29 mouse cellular contexts compared by ENCODE assay signal in the genomic region with DNA sequence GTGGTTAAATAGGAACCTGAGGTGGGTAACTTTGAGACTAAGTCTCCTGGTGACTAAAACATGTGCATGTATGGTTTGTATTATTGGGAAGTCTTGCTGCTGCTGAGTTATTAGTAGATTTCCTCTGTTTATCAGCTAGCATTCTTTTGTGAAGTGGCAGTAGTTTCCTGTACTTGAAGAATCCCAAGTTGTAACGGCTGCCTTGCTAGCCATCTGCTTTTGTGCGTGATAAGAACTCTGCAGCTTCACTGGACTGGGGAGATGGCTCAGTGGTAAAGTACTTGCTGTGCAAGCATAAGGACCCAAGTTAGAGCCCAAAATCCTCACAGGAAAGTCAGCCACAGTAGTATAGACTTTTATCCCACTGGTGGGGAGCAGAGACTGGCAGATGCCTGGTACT. TPM values are rescaled to one million over a fixed set of nuclear protein-coding genes. Genes with fewer than 3 reads are reported as not detected.
DNase-seq lines count a peak whose midpoint lies in the region; ATAC-seq and TF ChIP-seq lines count a peak whose summit lies in the region.
"Had no signal": no experiment of that assay in that cellular context is flagged by ENCODE, and none has a peak within 500 bp of the region (broad histone marks: within the 10 kb centered on the region; RNA-seq: fewer than 3 reads in every experiment).

No protein-coding gene starts in this region.

- no peaks in the 10 kb centered on the region for H3K27me3 ChIP-seq in lung, embryonic 14.5 days (ENCODE audit: insufficient read depth, low read length)
- H3K27me3 ChIP-seq in liver, embryonic 11.5 days (replicated peaks; ENCODE audit: control insufficient read depth, insufficient read depth, low read length), result no peaks in the 10 kb centered on the region
- no peaks in the 10 kb centered on the region for H3K27me3 ChIP-seq in liver, postnatal 0 days (ENCODE audit: insufficient read depth, low read length)
- H3K27me3 ChIP-seq: embryonic facial prominence, embryonic 13.5 days; forebrain, embryonic 12.5 days; midbrain, embryonic 15.5 days; neural tube, embryonic 12.5 days had no signal

- H3K36me3 ChIP-seq in lung, embryonic 14.5 days (ENCODE audit: insufficient read depth), result peaks cover 68% of the 10 kb centered on the region
- peaks cover 36% of the 10 kb centered on the region for H3K36me3 ChIP-seq in liver, embryonic 11.5 days (ENCODE audit: control insufficient read depth, insufficient read depth, low read length)
- H3K36me3 ChIP-seq in liver, postnatal 0 days (replicated peaks; ENCODE audit: insufficient read depth, low read length), result peaks cover 57% of the 10 kb centered on the region

- no peak overlapping the region for H3K4me2 ChIP-seq in lung, embryonic 14.5 days
- no peak overlapping the region for H3K4me2 ChIP-seq in liver, embryonic 11.5 days
- no peak overlapping the region for H3K4me2 ChIP-seq in liver, postnatal 0 days (ENCODE audit: low read depth, low read length)
- H3K4me2 ChIP-seq: embryonic facial prominence, embryonic 13.5 days; forebrain, embryonic 12.5 days; midbrain, embryonic 15.5 days; neural tube, embryonic 12.5 days had no signal

- no peak for TF ChIP-seq CTCF in lung, embryonic 14.5 days (IDR thresholded peaks at IDR 0.05; ENCODE audit: low read depth)
- TF ChIP-seq CTCF in liver, postnatal 0 days (IDR thresholded peaks at IDR 0.05; ENCODE audit: low read depth), result no peak

- no peak for ATAC-seq in lung, embryonic 14.5 days (ENCODE audit: insufficient read depth)
- ATAC-seq in common myeloid progenitor, adult 5-6 weeks (replicated peaks; ENCODE audit: low read depth, poor library complexity, severe bottlenecking), result 0 out of 2 replicates have a peak, but pooled peaks have one; percentile 15
- peak; percentile 57 for ATAC-seq in liver, embryonic 11.5 days (replicated peaks; ENCODE audit: low FRiP score)
- ATAC-seq in liver, postnatal 0 days, result no peak
- ATAC-seq: activated CD4-positive, CD25-positive, alpha-beta regulatory T cell, adult 4 months; hindbrain, postnatal 0 days; midbrain, embryonic 15.5 days had no signal

- peak; percentile 4 for DNase-seq in lung, embryonic 14.5 days
- DNase-seq in lung, postnatal 4 days, result no peak
- DNase-seq in liver, embryonic 11.5 days (ENCODE audit: low spot score), result no peak
- DNase-seq in liver, postnatal 0 days, result no peak
- DNase-seq in kidney, postnatal 36 days, result no peak
- DNase-seq in kidney, adult 18-20 months, result no peak
- DNase-seq: adrenal gland, adult 8-10 months; cerebellum, adult 11-12 months; cerebellum, postnatal 25 days; embryo, embryonic 11 days; gastrocnemius, adult 2 months; heart, postnatal 4 days; kidney, adult 11 months; right cerebral cortex, postnatal 14 days; thymus, adult 2 months; thymus, postnatal 4 days had no signal

- H3K4me1 ChIP-seq in lung, embryonic 14.5 days (ENCODE audit: insufficient read depth), result 0 out of 2 replicates have a peak, but pooled peaks cover 2% of the 10 kb centered on the region
- peaks cover 7% of the 10 kb centered on the region for H3K4me1 ChIP-seq in liver, embryonic 11.5 days (replicated peaks; ENCODE audit: control insufficient read depth, insufficient read depth, low read length)
- peaks cover 4% of the 10 kb centered on the region for H3K4me1 ChIP-seq in liver, postnatal 0 days (ENCODE audit: insufficient read depth)

- no peak overlapping the region for H3K9ac ChIP-seq in lung, embryonic 14.5 days
- H3K9ac ChIP-seq in liver, embryonic 11.5 days (ENCODE audit: low read depth, low read length), result no peak overlapping the region
- H3K9ac ChIP-seq in liver, postnatal 0 days (replicated peaks), result no peak overlapping the region
- H3K9ac ChIP-seq: embryonic facial prominence, embryonic 13.5 days; forebrain, embryonic 12.5 days; midbrain, embryonic 15.5 days; neural tube, embryonic 12.5 days had no signal

- H3K4me3 ChIP-seq in lung, embryonic 14.5 days (ENCODE audit: low read depth, low read length), result no peak overlapping the region
- H3K4me3 ChIP-seq in liver, embryonic 11.5 days (ENCODE audit: low read depth, low read length), result no peak overlapping the region
- no peak overlapping the region for H3K4me3 ChIP-seq in liver, postnatal 0 days (ENCODE audit: low read depth, low read length)
- H3K4me3 ChIP-seq: embryonic facial prominence, embryonic 13.5 days; erythroblast, embryonic 14.5 days; forebrain, embryonic 12.5 days; gastrocnemius, adult 2 months; limb, embryonic 10.5 days; midbrain, embryonic 15.5 days; neural tube, embryonic 12.5 days had no signal

- TF ChIP-seq EP300 in liver, postnatal 0 days (IDR thresholded peaks at IDR 0.05; ENCODE audit: low read depth), result 0 out of 2 replicates have a peak, but pooled peaks have one; percentile 23

- 61% methylated on average over 2 of the region's 2 CpGs for WGBS in lung, embryonic 14.5 days
- 47% methylated on average over 2 of the region's 2 CpGs for WGBS in liver, embryonic 11.5 days
- 52% methylated on average over 2 of the region's 2 CpGs for WGBS in liver, postnatal 0 days (ENCODE audit: insufficient replicate concordance)

- no peak overlapping the region for H3K27ac ChIP-seq in lung, embryonic 14.5 days (ENCODE audit: low read depth)
- peak overlapping the region; percentile 48 for H3K27ac ChIP-seq in liver, embryonic 11.5 days (ENCODE audit: low read depth, low read length)
- no peak overlapping the region; the same call in 1 of the 2 replicates for H3K27ac ChIP-seq in liver, postnatal 0 days (ENCODE audit: low read depth)
- H3K27ac ChIP-seq: embryonic facial prominence, embryonic 13.5 days; forebrain, embryonic 12.5 days; gastrocnemius, adult 2 months; hindbrain, postnatal 0 days; kidney, postnatal 0 days; limb, embryonic 10.5 days; midbrain, embryonic 15.5 days; neural tube, embryonic 12.5 days; stomach, postnatal 0 days had no signal

- no peaks in the 10 kb centered on the region for H3K9me3 ChIP-seq in lung, embryonic 14.5 days (ENCODE audit: low read depth, low read length)
- H3K9me3 ChIP-seq in liver, embryonic 11.5 days (ENCODE audit: control insufficient read depth, low read length), result no peaks in the 10 kb centered on the region
- no peaks in the 10 kb centered on the region for H3K9me3 ChIP-seq in liver, postnatal 0 days (ENCODE audit: low read length)
- H3K9me3 ChIP-seq: embryonic facial prominence, embryonic 13.5 days; forebrain, embryonic 12.5 days; limb, embryonic 10.5 days; midbrain, embryonic 15.5 days; neural tube, embryonic 12.5 days had no signal

RNA-seq across cellular contexts. Expression of a gene that starts 6.0 kb away (rescaled TPM):
- 31.7 and 37.2 TPM in 2 replicates for polyA plus RNA-seq in lung, embryonic 14.5 days (2014; fragmentation: Nextera tagmentation; extraction: Ambion mirVana)
- 47.5 and 69.5 TPM in 2 replicates for total RNA-seq in common myeloid progenitor, adult 5-6 weeks (2017)
- 27.1 and 29.8 TPM in 2 replicates for polyA plus RNA-seq in liver, embryonic 11.5 days (2014; fragmentation: Nextera tagmentation; extraction: Ambion mirVana)
- 12.5 and 14.6 TPM in 2 replicates for polyA plus RNA-seq in liver, postnatal 0 days (2015; fragmentation: Nextera tagmentation; extraction: Ambion mirVana)

RNA-seq across cellular contexts. Expression of a gene that starts 18.8 kb away (rescaled TPM):
- 0.16 and 0.79 TPM in 2 replicates for polyA plus RNA-seq in lung, embryonic 14.5 days (2014; fragmentation: Nextera tagmentation; extraction: Ambion mirVana)
- 0.50 TPM in 1 of 2 replicates, not detected in the other for total RNA-seq in common myeloid progenitor, adult 5-6 weeks (2017)
- polyA plus RNA-seq in liver, embryonic 11.5 days (2014; fragmentation: Nextera tagmentation; extraction: Ambion mirVana), result 0.12 and 0.23 TPM in 2 replicates
- polyA plus RNA-seq in liver, postnatal 0 days (2015; fragmentation: Nextera tagmentation; extraction: Ambion mirVana), result 0.07 and 0.13 TPM in 2 replicates
- polyA plus RNA-seq: erythroblast, embryonic 14.5 days had no signal

RNA-seq across cellular contexts. Expression of a gene that starts 56.8 kb away (rescaled TPM):
- polyA plus RNA-seq in lung, embryonic 14.5 days (2014; fragmentation: Nextera tagmentation; extraction: Ambion mirVana), result 0.14 and 0.37 TPM in 2 replicates
- not detected in 2 replicates for total RNA-seq in common myeloid progenitor, adult 5-6 weeks (2017)
- polyA plus RNA-seq in liver, embryonic 11.5 days (2014; fragmentation: Nextera tagmentation; extraction: Ambion mirVana), result 0.10 and 0.21 TPM in 2 replicates
- polyA plus RNA-seq in liver, postnatal 0 days (2015; fragmentation: Nextera tagmentation; extraction: Ambion mirVana), result 0.05 TPM in 1 of 2 replicates, not detected in the other
- total RNA-seq: liver, adult 2 months; megakaryocyte, adult 5-6 weeks had no signal
- polyA plus RNA-seq: erythroblast, embryonic 14.5 days had no signal

Comparison
In these comparisons a context has a peak if more than half of its experiments do, and no peak if none do; other contexts are left out.
1. ATAC-seq: peak in common myeloid progenitor, adult 5-6 weeks (single experiment) and liver, embryonic 11.5 days (single experiment); none in lung, embryonic 14.5 days (single experiment) and liver, postnatal 0 days (single experiment).